Mouse (Mus musculus) mouse embryonic stem cell (cell line): ENCODE results near the gene Tcaim.
"Not testable (repeated sequence)": the region's sequence is repeated elsewhere in the genome, so short reads cannot be mapped to it uniquely, and the experiment has no call there.

ENCODE experiments used
- in situ Hi-C, 2 experiments: fragments of 300-500 bp; cut with MboI; formaldehyde crosslinking; loops; 1 replicate in 1 of 2; 3 replicates in 1 of 2; pipeline ENCODE4 v1.14.3; 2019 to 2020; ENCODE audit warnings: low sequenced_read_pairs in 2 of 2, low pct_unique_long_range_greater_than_20kb in 1 of 2, mixed read lengths in 1 of 2; ENCODE audit not compliant: unreplicated experiment in 1 of 2

Tcaim gene

DNA sequence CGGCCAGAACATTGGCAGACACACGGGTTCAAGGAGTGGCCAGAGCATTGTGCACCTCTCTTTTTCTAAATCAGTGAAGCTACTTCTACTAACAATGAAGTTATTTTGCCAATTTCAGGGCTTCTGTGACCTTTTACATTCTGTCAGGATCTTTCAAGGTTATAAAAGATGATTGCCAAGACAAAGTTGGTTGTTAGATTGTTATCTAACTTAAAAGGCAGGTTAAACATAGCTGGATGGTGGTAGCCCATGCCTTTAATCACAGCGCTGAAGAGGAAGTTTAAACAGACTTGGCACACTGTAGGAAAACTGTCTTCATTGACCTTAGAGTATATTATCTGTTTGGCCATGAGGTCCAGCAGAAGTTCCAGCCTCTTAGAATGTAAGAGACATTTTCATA lies 40.3 kb downstream of the Tcaim start:
- in situ Hi-C loops, result no loop called here

- in situ Hi-C loops, result no loop called here
Observed at GRCm38 (mm10) chr9:122846156-122846555, 40.8 kb downstream of the Tcaim start.

DNA sequence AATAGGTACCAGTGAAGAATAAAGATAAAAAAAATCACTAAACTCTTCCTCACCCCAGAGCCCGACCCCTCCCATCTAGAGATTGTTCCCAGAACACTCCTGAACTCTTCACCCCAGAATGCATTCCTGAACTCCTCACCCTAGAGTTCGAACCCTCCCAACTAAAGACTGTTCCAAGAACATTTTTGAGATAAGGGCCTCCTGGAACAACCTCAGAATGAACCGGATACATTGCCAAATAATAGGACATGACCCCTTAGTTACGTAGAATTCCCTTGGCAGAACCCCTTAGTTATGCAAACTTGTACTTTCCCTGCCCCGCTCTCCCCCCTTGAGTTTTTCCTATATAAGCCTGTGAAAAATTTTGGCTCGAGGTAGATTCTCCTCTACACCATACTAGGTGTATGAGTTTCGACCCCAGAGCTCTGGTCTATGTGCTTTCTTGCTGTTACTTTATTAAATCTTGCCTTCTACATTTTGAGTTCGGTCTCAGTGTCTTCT lies 42.5 kb downstream of the Tcaim start:
- in situ Hi-C loops, result not testable (repeated sequence)

- in situ Hi-C loops, result no loop called here
Observed at GRCm38 (mm10) chr9:122854526-122854925, 49.2 kb downstream of the Tcaim start.

DNA sequence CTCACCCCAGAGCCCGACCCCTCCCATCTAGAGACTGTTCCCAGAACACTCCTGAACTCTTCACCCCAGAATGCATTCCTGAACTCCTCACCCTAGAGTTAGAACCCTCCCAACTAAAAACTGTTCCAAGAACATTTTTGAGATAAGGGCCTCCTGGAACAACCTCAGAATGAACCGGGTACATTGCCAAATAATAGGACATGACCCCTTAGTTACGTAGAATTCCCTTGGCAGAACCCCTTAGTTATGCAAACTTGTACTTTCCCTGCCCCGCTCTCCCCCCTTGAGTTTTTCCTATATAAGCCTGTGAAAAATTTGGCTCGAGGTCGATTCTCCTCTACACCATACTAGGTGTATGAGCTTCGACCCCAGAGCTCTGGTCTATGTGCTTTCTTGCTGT lies 49.8 kb downstream of the Tcaim start:
- in situ Hi-C loops, result not testable (repeated sequence)

- in situ Hi-C loops, result no loop called here
Observed at GRCm38 (mm10) chr9:122855617-122856016, 50.3 kb downstream of the Tcaim start.

DNA sequence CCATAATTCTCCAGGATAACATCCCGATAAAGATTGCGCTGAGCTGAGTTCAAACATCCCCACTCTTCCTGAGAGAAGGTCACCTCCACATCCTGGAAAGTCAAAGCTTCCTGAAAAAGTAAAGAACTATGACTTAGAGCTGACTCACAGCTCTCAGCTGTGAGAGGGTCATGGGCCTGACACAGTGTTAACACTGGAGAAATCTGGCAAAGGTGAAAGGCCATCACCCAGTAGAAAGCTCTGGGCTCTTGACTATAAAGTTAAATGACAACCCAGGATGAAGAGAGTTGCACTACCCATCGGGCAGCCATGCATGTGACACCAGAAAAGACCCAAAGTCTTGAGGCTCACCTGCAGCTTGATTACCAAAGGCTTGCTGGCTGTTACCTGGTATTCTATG lies 51.4 kb downstream of the Tcaim start:
- in situ Hi-C loops, result no loop called here

- in situ Hi-C loops, result no loop called here
Observed at GRCm38 (mm10) chr9:122860752-122861151, 55.4 kb downstream of the Tcaim start.

GRCm38 (mm10) chr9:122863731-122864130 lies 58.4 kb downstream of the Tcaim start:
- in situ Hi-C loops, result no loop called here

- in situ Hi-C loops, result no loop called here
Observed at GRCm38 (mm10) chr9:122864848-122865247, 59.5 kb downstream of the Tcaim start.

DNA sequence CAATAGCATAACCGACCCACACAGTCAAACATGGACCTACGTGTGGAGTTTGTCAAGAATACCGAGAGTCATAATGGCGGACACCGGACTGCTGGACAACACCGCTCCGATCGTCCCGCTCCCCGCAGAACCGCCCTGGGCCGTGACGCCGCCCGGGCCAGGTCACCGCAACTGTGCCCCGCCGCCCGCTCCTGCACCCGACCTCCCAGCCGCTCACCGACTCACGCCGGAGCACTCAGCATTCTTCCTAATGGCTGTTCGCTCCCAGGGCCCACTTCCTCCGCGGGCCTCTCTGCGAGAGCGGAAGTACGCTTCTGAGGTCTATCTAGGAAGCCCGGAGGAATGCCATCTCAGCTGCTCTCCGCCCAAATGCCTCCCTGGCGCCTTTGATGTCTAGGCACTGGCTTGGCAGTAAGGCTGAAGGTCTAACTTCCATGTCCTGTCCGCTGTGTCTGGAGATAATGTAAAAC lies 60.4 kb downstream of the Tcaim start, which contains the start of gene Zfp445:
Gene Zfp445 (minus strand): TSS at position 310 of the 470 bp plus-strand sequence.
- in situ Hi-C loops, result no loop called here

DNA sequence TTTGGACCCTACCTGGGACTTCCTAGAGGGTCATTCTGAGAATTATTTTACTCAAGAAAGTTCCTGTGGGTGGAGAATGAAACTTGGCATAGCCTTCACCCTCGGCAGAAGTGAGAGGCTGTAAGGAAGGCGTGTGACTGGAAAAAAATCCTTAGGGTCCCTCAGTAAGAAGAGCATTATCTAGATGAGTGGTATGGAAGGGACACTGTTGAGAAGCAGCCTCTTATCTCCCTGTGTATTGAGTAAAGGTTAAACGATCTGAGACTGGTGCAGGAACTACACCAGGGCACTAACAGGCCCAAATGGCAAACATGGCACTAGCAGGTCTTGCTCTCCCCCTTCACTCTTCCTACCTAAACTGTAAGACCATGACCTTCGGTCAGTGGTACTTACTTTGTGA lies 60.9 kb downstream of the Tcaim start:
- in situ Hi-C loops, result no loop called here

- in situ Hi-C loops, result no loop called here
Observed at GRCm38 (mm10) chr9:122872595-122872994, 67.3 kb downstream of the Tcaim start.

GRCm38 (mm10) chr9:122874653-122875052 lies 69.3 kb downstream of the Tcaim start:
- in situ Hi-C loops, result no loop called here

DNA sequence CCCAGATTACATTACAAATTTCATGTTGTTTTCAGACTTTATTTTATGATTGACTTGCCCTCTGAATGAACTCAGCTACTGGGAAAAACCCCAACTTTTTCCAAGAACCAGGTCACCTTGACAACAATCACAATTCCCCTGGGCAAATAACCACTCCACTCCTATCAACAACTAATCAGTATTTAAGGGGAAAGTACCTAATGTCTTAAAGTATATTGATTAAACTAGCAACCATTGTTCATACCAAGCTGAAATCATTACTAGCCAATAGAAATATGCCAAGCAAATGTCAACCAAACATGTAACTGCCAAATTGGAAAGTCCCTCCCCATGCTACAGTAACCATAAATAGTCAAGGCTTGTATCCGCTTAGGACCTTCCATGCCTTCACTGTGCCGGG lies 69.8 kb downstream of the Tcaim start:
- in situ Hi-C loops, result no loop called here

DNA sequence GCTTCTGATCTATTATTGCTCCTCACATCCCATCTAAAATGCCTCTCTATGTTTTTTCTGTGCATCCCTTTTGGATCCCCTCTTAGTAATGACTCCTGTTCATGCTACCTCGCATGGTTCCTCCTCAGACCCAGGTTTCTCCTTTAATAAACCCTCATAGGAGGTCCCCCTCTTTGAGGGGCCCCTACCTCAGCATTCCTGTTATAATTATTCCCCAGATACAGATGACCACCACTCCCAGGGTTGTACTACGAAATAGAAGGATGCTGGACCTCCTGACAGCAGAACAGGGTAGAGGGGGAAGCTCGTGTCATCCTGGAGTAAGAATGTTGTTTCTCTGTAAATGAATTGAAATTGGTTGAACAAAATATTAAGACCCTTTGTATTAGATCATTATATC lies 80.0 kb downstream of the Tcaim start, which contains the start of gene Zkscan7:
Gene Zkscan7 (plus strand): TSS at position 301 of the 400 bp plus-strand sequence.
- in situ Hi-C loops, result no loop called here
